Mouse (Mus musculus) ES-CJ7 (cell line): ENCODE measurements around the gene Adap1.

Experiments used
- DNase-seq: peaks from one replicate; pipeline ENCODE4 v3.0.0; 2011; ENCODE audit warnings: low read depth, low spot score

Gene Adap1

DNA sequence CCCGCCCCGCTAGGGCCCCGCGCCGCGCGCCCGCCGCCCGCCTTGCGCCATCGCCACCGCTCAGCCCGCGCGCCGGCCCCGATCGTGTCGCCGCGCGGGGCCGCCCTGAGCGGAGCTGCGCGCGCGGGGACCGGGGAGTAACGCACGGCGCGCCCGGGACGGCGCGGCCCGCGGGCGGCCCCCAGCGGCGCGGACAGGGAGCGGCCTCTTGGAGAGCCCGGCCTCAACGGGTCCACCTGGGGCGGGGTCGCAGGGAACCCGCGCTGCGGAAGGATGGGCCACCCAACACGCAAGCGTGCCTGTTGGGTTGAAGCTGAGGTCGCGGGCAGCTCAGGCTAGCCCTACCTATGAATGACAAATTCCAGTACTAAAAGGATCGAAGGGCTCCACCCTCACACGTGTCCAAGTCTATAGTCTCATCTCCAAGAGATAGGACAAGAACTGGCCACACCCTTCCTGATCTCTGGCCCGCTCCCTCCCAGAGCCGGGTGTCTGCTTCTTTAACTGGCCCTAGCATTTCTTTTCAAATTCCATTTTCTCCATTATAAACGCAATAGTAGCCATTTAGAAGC lies at the start of gene Adap1:
Gene Adap1 (minus strand): TSS at position 228 of the 572 bp plus-strand sequence.
- DNase-seq: peak; percentile 98

DNA sequence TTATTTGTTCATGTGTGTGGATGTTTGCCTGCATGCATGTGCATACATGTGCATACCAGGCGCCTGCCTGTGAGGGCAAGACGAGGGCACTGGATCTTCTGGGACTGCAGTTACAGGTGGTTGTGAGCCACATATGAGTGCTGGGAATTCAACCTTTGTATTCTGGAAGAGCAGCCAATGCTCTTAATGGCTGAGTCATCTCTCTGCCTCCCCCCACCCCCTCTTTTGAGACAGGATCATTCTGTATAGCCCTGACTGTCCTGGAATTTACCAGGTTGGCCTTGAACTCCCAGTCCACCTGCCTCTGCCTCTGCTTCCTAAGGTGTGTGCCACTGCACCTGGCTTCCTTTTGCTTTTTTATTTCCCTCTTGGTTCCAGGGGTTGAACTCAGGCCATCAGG lies 49.4 kb upstream of the Adap1 start:
- peak; percentile 51 for DNase-seq

DNA sequence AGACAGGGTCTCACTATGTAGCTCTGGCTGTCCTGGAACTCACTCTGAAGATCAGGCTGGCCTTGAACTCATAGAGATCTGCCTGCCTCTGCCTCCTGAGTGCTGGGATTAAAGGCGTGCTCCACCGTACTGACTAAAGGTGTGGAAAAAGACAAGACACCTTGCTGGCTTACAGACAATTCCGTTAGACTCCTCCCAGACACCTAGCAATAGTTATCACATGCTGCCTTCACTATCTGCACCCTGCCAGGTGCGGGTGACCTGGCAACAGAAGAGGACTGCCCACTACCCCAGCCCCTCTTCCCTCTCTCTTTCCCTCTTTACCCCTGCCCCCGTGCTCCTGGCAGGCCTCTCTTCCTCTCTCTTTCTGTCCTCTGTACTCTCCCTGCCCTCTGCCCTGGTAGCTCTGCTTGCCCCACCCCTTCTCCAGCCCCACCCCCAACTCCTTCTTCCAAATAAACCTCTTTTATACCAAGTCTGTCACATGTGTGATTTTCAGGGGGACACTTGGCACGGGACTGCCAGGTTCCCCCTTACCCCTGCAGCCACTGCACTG lies 48.5 kb upstream of the Adap1 start:
- no peak for DNase-seq

DNA sequence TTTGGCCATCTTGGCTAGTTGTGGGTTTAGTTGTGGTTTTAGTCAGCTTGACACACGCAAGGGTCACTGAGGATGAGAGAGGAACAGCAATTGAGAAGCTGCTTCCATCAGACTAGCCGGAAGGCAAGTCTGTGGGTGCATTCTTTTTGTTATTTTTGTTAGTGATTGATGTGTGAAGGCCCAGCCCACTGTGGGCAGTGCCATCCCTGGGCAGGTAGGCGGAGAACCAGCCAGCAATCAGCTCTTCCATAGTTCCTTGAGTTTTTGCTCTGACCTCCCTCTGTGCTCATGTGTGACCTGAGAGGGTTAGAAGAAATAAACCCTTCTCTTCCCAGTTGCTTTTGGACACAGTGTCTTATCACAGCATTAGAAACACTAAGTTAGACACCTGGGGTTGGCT lies 47.7 kb upstream of the Adap1 start:
- no peak for DNase-seq

DNA sequence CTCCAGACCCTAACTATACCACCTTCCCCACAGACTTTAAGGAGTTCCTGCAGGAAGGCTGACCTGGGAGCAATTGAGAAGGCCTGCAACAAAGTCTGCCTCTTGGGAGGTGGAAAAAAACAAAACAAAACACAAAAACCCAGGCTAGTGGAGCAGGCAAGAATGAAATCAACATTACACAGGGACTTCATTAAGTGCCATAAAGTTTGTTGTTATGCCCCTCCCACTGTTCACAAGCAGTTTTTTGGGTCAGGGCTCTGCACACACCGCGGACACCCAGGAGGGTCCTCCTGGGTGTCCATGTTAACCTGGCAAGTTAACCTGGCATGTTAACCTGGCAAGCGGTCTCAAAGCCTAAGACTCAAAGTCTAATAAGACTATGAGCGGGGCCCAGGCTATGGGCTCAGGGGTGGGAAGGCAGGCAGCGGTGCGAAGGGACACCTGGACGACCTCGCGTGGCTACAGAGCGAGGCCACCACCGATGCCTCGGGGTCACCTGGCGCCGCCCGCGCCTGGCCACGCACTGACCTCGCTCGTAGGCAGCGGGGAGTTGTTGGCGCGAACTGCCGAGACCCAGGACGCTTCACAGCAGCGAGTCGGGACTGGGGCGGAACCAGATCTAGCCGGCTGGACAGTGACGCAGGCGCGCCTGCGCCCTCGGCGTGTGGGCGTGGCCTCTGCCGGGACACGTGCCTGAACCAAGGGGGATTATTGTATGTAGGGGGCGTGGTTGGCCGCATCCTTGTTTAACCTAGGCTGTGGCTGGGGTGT lies 46.4 kb upstream of the Adap1 start:
- peak; percentile 95 for DNase-seq

DNA sequence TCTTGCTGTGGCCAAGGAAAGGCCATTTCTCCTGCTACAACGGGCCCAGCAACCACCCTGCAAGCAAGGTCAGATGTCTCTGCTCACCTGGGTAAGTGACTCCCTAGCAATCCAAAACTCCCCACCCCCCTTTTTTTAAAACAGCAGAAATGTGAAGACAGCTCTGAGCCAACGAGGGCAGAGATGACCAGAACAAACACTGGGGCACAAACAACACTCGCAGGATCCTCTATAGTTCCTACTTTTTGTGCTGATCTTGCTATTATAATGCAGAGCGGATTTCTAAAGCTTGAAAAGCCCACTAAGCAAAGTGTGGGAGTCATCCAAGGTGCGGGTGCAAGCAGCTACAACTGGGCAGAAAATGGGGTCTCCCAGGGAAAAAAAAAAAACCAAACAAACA lies 45.7 kb upstream of the Adap1 start:
- DNase-seq: no peak

DNA sequence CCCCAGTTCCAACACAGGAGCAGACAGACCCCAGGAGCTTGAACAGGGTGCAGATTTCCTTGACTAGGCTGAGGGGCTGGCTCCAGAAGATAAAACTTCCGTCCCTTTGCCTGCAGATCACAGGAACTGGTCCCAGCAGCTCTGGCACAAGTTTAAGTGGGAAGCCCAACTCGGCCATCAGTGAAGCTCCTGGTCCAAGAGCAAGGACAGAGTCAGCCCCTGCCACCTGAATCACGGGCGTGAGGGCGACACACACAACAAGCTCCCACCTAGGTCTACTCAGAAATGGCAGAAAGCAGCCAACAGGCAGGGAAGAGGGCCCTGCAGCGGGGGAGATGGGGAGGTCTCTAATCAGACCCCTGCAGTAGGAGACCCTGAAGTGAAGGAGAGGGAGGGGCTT lies 44.9 kb upstream of the Adap1 start:
- no peak for DNase-seq

DNA sequence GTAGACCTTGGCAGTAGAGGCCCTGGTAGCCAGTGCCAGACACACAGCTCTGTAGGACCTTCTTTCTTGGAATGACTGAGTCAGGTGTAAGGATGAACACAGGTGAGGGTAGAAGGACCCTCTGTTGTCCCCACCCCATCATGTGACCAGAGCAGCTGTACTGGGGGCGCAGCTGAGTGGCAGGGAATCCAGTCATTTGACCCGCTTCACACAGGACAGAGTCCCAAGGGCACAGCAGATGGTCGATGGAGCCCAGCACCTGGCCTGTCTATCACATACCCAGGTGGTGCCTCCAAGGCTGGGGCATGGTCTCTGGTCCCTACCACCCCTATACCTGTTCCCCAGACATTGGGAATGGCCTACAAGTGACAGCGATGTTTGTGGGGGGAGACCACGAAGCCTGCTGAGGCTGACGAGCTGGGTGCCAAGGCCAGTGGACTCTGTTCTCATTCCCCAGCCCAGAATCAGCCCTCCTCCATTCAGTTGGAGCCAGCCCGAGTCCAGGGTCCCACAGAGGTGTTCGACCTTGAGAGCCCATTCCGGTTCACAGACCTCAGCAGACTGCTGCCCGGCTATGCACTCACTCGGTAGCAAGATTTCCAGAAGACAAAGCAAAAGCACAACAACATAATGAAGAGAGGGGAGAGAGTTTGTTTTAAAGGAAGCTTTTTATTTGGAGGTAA lies 43.4 kb upstream of the Adap1 start:
- no peak for DNase-seq

DNA sequence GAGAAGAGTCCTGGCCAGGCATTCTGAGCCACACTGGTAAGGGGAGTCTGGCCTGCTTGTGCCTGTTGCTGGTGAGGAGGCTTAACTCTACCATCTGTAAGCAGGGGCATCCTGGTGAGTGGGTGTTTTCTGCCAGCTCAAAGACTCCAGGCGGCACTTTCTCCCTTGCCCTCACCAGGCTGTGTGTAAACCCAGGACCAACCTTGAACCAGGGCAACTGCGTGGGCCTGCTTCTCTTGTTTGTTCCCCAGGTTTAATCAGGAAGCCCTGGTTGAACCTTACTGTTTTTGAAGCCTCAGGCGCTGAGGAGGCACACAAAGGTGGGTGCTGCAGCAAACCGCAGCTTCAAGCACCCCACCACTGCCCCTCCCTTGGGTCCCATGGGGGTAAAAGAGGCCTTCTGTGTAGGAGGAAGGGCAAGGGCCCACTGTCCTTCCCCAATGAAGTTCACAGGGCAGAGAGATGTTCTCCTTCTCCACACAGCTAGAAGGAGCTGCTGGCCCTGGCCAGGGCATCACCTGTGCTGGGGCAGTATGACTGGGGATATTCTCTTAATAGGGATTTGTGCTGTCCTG lies 42.5 kb upstream of the Adap1 start:
- no peak for DNase-seq

DNA sequence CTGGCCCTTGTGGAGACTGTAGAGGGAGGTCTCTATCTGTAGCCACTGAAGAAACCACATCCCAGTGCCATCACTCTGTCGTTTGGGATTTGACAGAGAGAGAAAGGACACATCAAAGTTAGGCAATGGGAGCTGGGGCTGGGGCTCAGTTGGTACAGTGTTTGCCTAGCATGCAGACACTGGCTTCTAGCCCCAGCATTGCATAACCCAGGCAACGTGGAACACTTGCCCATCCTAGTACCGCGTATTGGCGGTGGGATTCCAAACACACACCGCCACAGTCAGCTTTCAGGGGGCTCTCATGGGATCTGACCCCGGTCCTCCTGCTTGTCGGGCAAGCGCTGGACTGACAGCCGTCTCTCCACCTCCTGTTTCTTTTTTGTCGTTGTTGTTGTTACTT lies 41.1 kb upstream of the Adap1 start:
- DNase-seq: no peak

DNA sequence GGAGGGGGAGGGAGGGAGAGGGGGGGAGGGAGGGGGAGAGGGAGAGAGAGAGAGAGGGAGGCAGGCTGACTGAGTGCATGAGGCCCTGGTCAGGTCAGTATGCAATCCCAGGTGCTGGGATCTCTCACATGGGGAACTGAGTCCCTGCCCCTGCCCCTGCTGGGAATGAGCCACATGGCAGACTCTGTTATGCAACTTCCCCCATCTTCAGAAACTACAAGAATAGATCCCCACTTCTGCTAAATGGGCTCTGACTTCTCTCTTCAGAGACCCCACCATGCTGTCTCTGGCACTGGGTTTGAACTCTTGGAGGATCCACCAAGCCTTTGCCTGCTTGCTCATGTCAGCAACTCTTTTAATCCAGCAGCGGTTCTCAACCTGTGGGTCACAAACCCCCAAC lies 40.4 kb upstream of the Adap1 start:
- peak; percentile 19 for DNase-seq

DNA sequence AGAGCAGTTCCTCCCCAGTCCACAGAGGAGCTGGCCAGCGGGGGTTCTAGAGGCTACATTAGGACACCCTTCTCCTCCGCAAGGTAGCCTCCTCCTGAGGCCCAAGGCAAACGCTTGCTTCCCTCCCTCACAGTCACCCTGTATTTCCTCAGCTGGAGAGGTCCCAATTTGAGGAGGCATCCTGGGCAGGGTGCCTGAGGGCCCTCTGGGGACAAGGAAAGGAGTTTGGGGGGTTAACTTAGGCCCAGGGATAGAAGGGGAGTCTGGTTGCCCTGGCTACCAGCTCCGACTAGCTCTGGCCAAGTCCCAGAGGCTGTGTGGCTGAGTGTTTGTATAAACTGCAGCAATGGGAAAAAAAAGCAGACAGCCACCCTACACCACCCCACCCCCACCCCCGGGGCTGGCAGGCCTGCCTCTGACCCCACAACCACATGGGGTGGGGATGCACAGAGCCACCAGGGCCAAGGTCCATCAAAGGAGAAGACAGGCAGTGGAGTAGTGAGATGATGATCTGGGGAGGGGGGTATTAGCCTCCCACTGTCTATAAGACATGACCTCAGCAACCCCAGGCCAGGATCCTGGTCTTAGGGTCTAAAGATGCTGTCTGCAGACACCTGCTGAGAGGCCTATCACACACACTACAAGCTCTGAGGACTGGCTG lies 39.6 kb upstream of the Adap1 start:
- no peak for DNase-seq

DNA sequence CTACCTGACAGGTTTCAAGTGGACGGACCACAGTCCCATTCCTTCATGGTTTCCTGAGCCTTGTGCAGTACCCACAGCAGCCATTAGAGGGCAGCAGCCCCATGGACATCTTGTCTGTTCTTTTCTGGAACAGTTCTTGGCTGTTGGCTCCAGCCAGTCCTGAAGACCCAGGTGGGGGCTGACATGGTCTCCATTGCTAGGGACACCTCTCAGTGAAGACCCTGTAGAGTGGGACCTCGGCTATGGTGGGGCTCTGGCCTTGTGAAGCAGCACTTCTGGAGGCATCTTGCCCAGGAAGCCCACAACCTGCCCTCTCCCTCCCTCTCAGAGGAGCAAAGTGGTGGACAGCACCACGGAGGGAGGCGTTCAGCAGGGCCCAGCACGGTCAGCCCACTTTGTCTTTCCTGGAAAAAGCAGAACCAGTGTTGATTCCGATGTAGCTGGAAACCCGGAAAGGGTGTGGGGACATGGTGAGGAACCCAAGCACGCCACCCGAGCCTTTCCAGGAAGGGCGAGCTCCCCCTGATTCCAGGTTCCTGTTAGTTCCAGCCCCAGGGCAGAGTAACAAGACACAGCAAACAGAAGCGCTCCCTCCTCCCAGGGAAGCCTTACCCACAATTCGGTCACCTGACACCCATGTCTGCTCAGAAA lies 39.0 kb upstream of the Adap1 start:
- peak; percentile 69 for DNase-seq

DNA sequence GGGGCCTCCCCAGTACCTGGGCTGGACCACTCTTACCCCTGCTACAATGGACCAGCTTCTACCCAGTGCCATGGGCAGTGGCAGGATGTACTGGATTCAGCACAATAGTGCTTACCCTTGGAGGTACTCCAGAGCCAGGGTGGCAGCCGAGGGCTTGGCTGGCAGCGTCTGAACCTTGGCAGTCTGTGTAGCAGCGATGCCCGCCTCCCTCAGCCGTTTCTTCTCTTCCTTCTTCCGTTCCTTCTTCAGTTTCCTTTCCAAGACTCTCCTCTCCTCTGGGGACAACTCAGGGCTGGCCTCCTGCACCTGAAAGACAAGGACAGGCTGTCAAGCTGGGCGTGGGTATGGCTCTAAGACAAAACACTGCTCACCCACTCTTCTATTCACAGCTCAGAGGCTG lies 38.4 kb upstream of the Adap1 start:
- no peak for DNase-seq

DNA sequence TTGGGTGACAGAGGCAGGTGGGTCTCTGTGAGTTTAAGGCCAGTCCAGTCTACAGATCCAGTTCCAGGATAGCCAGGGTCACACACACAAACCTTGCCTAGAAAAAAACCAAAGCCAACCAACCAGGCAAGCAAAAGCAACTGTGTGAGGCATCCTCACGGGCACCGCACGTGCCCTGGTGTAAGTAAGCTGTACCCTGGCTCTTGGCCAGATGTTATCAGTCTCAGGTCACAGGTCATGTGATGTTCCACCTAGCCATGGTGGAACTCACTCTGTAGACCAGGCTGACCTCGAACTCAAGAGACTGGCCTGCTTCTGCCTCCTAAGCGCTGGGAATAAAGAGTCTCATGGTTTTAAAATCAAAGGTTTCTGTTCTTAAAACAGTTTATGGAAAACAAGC lies 33.8 kb upstream of the Adap1 start:
- DNase-seq: no peak

DNA sequence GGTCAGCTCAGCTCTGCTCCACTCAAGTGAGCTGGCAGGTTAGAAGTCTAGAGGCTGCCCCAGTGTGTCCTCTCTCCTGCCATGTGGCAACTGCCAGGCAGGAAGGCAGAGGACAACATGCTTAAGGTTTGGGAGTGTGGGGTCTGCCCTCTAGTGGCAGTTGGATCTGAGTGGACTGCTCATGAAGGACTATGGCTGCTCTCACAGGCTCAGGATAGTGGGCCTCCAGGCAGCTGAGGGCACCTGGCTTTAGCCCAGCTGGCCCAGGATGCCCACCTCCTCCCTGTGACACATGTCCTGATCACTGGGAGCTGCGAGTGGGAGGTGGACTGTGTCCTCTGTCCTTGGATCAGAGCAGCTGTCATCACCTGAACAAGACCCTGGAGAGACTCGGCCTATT lies 33.2 kb upstream of the Adap1 start:
- peak; percentile 58 for DNase-seq

DNA sequence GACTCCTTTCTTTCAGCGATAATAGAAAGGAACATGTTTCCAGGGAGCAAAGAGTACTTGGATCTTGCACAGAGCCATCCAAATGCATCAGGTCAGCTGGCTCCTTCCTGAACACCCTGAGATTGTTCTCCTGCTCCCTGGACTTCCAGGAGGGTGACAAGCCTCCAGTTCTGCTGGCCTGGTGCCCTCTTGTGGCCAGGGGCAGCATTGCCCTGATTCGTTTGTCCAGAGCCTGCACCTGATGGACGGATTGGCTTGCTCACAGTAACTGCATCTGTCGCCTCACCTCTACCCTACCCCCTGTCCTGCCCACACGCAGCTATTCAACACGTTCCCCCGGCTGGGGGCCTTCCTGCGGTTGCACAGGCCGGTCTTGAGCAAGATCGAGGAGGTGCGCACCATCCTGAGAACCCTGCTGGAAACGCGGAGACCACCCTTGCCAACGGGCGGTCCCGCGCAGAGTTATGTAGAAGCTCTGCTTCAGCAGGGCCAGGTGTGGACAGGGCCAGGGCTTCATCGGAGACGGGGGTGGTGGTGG lies 29.9 kb upstream of the Adap1 start:
- DNase-seq: peak; percentile 75

DNA sequence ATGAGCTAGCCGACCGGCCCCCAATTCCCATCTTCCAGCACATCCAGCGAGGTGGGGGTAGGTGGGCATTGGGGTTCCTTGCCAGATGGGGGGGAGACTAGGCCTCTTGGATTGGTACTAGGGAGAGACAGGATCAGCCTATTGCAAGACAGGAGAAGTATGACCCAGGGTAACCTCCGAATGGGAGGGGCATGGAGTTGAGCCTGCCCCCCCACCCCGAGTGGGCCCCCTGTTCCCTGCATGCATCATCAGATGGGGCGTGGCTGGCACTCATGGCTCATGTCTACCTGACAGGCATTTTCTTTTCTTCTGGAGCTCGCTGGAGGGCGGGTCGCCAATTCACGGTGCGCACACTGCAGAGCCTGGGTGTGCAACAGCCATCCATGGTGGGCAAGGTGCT lies 28.5 kb upstream of the Adap1 start:
- DNase-seq: no peak

DNA sequence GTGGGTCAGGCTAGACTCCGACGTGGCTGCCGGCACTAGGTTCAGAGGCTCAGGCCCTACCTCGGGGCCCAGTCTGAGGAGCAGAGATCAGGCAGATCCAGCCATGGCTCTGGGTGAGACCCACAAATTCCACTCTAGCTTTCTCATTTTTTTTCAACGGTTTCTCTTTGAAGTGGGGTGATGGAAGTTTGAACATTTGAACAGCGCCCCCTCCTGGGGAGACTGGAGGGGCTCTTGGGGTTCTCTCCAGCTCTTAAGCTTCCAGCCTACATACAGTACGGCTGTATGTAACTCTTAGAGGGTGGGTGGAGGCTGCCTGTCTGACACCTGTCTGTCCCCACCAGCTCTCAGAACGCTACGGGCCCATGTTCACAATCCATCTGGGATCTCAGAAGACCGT lies 28.1 kb upstream of the Adap1 start:
- DNase-seq: peak; percentile 64

DNA sequence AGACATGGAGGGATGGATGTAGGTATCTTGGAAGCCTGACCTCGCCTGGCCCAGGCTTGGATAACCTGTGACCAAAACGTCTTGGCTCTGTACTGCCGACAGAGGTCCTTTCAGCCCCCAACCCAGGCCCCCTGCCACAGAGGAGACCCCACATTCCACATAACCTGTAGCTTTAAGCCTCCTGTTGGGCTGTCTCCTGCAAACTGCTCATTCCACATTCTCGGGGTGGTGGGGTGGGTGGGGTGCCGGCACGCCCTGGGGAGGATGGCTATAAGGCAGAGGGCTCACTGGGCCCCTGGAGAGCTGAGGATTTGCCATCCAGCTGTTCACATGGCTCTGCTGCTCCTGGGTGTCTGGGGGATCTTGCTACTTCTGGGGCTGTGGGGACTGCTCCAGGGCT lies 26.9 kb upstream of the Adap1 start, which contains the start of gene Cyp2w1:
Gene Cyp2w1 (plus strand): TSS at position 301 of the 400 bp plus-strand sequence.
- DNase-seq: no peak

DNA sequence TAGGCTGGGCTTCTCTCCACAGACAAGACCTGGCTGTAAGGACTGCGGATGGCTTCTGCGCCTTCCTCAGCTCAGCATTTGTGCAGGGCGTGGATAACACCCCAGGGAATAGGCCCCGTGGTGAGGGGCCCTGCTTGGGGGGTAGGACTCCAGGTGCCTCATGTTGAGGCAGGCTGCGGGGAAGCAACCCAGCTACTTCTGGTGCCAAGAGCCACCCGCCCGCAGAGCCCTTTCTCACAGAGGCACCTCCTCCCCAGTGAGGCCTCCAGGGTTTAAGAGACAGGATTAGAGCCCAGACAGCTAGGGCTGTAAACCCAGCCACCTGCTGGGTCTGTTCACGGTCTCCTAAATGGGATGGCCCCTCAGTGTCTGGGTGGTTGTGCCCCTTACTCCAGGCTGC lies 26.2 kb upstream of the Adap1 start:
- no peak for DNase-seq
